Mouse (Mus musculus): ENCODE results near the gene Lrit3. TPM values are rescaled to one million over a fixed set of nuclear protein-coding genes. Genes with fewer than 3 reads are reported as not detected.

Lrit3 gene
- polyA plus RNA-seq (2012; ENCODE audit: insufficient read depth, insufficient read length, missing spikeins): not detected in 2 replicates

DNA sequence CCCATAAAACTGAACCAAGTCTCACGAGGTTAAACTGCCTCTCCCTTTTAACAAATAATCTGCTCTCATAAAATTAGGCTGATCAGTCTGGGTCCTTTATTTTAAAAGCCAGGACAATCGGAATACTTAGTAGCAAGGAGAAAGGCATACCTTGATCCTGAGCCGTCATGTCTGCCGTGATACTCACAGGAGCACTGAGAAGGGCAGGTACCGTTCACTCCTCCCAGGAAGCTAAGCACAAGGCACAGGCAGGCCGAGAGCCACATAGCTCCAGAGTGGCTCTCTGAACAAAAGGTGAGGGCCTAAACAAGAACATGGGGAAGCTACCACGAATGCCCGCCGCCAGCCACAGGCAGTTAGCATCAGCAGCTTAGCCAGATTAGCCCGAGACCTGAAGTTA, at the start of gene Lrit3:
Lrit3 (minus strand) TSS at position 266 of the 400 bp plus-strand sequence.
- H3K4me3 ChIP-seq (ENCODE audit: insufficient read depth, low read length): no peak within 1 kb of the TSS
- no peaks in the 10 kb centered on the region for H3K4me1 ChIP-seq (ENCODE audit: control insufficient read depth, insufficient read depth, low read length)
- H3K27ac ChIP-seq (ENCODE audit: insufficient read depth, low read depth, low read length): no peak within 1 kb of the TSS
- no peak for TF ChIP-seq CTCF (IDR thresholded peaks at IDR 0.05; ENCODE audit: low read depth, low read length)
- no peak for TF ChIP-seq POLR2A (IDR thresholded peaks at IDR 0.05; ENCODE audit: borderline replicate concordance, low read depth, low read length)

DNA sequence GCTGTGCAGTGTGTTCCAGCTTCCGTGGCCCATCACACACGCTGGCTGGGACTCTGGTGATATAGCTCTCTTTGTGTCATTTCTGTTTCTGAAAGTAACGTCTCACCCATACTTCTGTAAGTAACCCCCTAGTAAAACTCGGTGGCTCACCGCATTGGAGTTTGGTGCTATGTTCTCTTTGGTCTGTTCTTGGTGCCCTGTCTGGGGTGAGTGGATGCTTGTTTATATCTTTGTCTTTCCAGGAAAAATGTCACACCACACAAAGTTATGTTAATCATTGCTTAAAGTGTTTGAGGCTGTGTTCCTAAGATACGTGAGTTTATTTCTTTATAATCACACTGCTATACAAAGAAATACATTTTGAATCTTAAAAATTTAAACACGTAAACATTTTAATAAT, 43.0 kb upstream of the Lrit3 start:
- TF ChIP-seq CTCF (IDR thresholded peaks at IDR 0.05; ENCODE audit: low read depth, low read length) (no peak), POLR2A (IDR thresholded peaks at IDR 0.05; ENCODE audit: borderline replicate concordance, low read depth, low read length) (no peak)
- Histone ChIP-seq H3K4me3 (ENCODE audit: insufficient read depth, low read length) (no peak overlapping the region), H3K27ac (ENCODE audit: insufficient read depth, low read depth, low read length) (no peak overlapping the region)

GRCm38 (mm10) chr3:129845868-129846267, 42.0 kb upstream of the Lrit3 start:
- Histone ChIP-seq H3K4me1 (ENCODE audit: control insufficient read depth, insufficient read depth, low read length) (no peaks in the 10 kb centered on the region), H3K27ac (ENCODE audit: insufficient read depth, low read depth, low read length) (no peak overlapping the region), H3K4me3 (ENCODE audit: insufficient read depth, low read length) (no peak overlapping the region)
- TF ChIP-seq POLR2A (IDR thresholded peaks at IDR 0.05; ENCODE audit: borderline replicate concordance, low read depth, low read length) (no peak), CTCF (IDR thresholded peaks at IDR 0.05; ENCODE audit: low read depth, low read length) (no peak)

More for the DNA sequence above, 43.0 kb upstream of the Lrit3 start:
- H3K4me1 ChIP-seq (ENCODE audit: control insufficient read depth, insufficient read depth, low read length): no peaks in the 10 kb centered on the region

GRCm38 (mm10) chr3:129838017-129838416, 34.2 kb upstream of the Lrit3 start:
- Histone ChIP-seq H3K4me3 (ENCODE audit: insufficient read depth, low read length) (no peak overlapping the region), H3K4me1 (ENCODE audit: control insufficient read depth, insufficient read depth, low read length) (no peaks in the 10 kb centered on the region), H3K27ac (ENCODE audit: insufficient read depth, low read depth, low read length) (no peak overlapping the region)
- TF ChIP-seq POLR2A (IDR thresholded peaks at IDR 0.05; ENCODE audit: borderline replicate concordance, low read depth, low read length): no peak

DNA sequence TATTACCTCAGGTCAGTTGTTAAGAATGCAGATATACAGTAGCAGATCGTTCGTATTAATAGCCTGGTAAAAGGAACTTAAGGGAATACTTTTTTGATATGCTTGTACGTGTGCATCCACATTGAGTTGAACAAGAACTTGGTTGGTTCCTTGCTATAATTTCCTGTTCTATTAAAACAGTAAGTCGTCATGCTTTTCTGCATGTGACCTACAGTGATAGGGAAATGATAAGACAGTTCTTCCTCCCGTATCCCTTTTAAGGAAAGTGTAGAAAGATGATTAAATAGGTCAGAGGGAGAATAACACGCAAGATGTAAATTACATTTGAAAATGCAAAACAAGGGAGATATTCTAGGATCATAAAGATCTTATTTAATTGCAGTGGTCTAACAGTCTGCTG, 33.1 kb upstream of the Lrit3 start:
- Histone ChIP-seq H3K4me3 (ENCODE audit: insufficient read depth, low read length) (no peak overlapping the region), H3K27ac (ENCODE audit: insufficient read depth, low read depth, low read length) (no peak overlapping the region)
- no peak for TF ChIP-seq CTCF (IDR thresholded peaks at IDR 0.05; ENCODE audit: low read depth, low read length)
- no peak for TF ChIP-seq POLR2A (IDR thresholded peaks at IDR 0.05; ENCODE audit: borderline replicate concordance, low read depth, low read length)

DNA sequence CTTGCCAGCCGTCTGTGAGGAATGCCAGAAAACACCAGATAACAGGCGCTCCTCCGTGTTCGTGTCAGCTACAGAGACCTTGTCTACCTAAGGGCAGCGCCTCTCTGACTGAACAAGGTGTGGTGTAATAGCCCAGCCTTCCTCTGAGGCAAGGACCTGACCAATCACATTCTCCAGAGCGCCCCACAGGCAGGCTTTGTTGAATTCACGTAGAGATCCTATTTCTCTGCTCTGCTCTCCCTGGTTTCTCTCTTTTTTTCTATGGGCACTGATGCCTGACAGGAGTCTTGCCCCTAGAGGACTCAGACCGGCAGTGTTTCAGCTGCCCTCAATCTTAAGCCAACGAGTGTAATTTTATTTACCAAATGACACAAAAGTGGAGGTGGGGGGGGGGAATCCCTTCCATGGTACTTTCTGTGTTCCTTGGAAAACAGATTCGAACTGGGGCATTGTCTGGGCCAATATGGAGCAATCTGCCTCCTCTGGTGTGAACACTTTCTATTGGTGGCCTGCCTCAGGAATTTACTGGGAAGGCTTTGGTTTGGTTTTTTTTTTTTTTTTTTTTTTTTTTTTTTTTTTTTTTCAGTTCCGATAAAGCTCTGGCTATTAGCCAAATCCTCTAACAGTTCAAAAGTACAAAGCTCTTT, 32.3 kb upstream of the Lrit3 start:
- no peak overlapping the region for H3K27ac ChIP-seq (ENCODE audit: insufficient read depth, low read depth, low read length)
- no peak overlapping the region for H3K4me3 ChIP-seq (ENCODE audit: insufficient read depth, low read length)
- no peak for TF ChIP-seq POLR2A (IDR thresholded peaks at IDR 0.05; ENCODE audit: borderline replicate concordance, low read depth, low read length)
- no peak for TF ChIP-seq CTCF (IDR thresholded peaks at IDR 0.05; ENCODE audit: low read depth, low read length)

More for the DNA sequence above, 33.1 kb upstream of the Lrit3 start:
- H3K4me1 ChIP-seq (ENCODE audit: control insufficient read depth, insufficient read depth, low read length): no peaks in the 10 kb centered on the region

GRCm38 (mm10) chr3:129835388-129835934, 31.6 kb upstream of the Lrit3 start, which contains the start of gene Cfi:
Gene Cfi (plus strand): TSS chr3:129835884.
- Histone ChIP-seq H3K4me3 (ENCODE audit: insufficient read depth, low read length) (no peak within 1 kb of the TSS), H3K4me1 (ENCODE audit: control insufficient read depth, insufficient read depth, low read length) (no peaks in the 10 kb centered on the region), H3K27ac (ENCODE audit: insufficient read depth, low read depth, low read length) (no peak within 1 kb of the TSS)
- TF ChIP-seq CTCF (IDR thresholded peaks at IDR 0.05; ENCODE audit: low read depth, low read length) (no peak), POLR2A (IDR thresholded peaks at IDR 0.05; ENCODE audit: borderline replicate concordance, low read depth, low read length) (no peak)

More for the DNA sequence above, 32.3 kb upstream of the Lrit3 start:
- H3K4me1 ChIP-seq (ENCODE audit: control insufficient read depth, insufficient read depth, low read length): no peaks in the 10 kb centered on the region

DNA sequence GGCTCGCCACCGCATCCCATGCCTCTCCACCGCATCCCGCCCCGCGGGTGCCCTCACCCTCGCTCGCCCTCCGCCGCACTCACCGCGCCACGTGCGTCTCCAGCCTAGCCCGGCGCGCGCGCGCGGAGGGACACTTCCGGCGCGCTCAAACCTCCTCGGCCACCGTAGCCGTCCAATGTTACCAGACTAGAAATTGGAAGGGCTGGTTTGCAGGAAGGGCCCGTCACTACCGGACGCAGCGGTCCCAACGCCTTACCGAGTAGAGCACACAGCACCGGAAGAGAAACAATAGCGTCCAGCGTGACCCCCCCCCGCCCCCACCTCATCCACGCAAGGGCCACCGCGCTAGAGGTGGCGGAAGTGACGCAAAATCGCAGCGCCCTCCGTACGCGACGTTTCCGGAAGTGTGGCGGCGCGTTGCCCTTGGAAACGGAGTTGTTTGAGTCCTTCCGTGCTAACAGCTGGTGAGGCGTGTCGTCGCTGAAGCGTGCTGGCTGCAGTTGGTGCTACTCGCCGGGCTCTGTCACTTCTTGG, 27.3 kb upstream of the Lrit3 start, which contains the start of gene Gar1:
Gar1 (minus strand) TSS at position 362 of the 534 bp plus-strand sequence.
- Histone ChIP-seq H3K27ac (ENCODE audit: insufficient read depth, low read depth, low read length) (peak within 1 kb of the TSS; percentile 92), H3K4me3 (ENCODE audit: insufficient read depth, low read length) (peak within 1 kb of the TSS; percentile 90), H3K4me1 (ENCODE audit: control insufficient read depth, insufficient read depth, low read length) (peaks cover 8% of the 10 kb centered on the region)
- TF ChIP-seq CTCF (IDR thresholded peaks at IDR 0.05; ENCODE audit: low read depth, low read length): no peak
- no peak for TF ChIP-seq POLR2A (IDR thresholded peaks at IDR 0.05; ENCODE audit: borderline replicate concordance, low read depth, low read length)

GRCm38 (mm10) chr3:129830626-129831025, 26.8 kb upstream of the Lrit3 start:
- TF ChIP-seq CTCF (IDR thresholded peaks at IDR 0.05; ENCODE audit: low read depth, low read length): no peak
- TF ChIP-seq POLR2A (IDR thresholded peaks at IDR 0.05; ENCODE audit: borderline replicate concordance, low read depth, low read length): no peak
- H3K4me1 ChIP-seq (ENCODE audit: control insufficient read depth, insufficient read depth, low read length): peaks cover 8% of the 10 kb centered on the region
- peak overlapping the region; percentile 92 for H3K27ac ChIP-seq (ENCODE audit: insufficient read depth, low read depth, low read length)
- peak overlapping the region; percentile 90 for H3K4me3 ChIP-seq (ENCODE audit: insufficient read depth, low read length)

DNA sequence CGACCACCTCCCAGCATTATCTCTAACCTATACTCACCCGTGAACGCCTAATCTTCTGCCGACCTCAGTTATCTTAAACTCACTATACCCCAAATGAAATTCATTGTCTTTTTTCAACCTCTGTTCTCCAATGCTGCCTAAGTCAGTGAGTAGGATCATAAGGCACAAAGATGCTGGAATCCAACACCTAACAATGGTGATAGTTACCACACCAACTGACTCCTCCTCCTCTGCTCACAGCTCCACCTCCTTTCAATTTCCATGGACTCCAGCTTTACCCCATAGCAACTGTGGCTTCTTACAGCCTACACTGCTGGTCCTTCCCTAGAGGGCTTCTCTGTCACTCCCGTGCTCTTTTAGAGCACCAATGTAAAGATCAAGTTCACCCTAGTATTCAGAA, 23.9 kb upstream of the Lrit3 start:
- TF ChIP-seq CTCF (IDR thresholded peaks at IDR 0.05; ENCODE audit: low read depth, low read length) (no peak), POLR2A (IDR thresholded peaks at IDR 0.05; ENCODE audit: borderline replicate concordance, low read depth, low read length) (no peak)
- H3K4me3 ChIP-seq (ENCODE audit: insufficient read depth, low read length): no peak overlapping the region
- H3K4me1 ChIP-seq (ENCODE audit: control insufficient read depth, insufficient read depth, low read length): peaks cover 8% of the 10 kb centered on the region
- H3K27ac ChIP-seq (ENCODE audit: insufficient read depth, low read depth, low read length): no peak overlapping the region

Data from bone marrow macrophage, adult 2 months (primary cell).